Mouse (Mus musculus): ENCODE data around the gene Ano8.

DNA sequence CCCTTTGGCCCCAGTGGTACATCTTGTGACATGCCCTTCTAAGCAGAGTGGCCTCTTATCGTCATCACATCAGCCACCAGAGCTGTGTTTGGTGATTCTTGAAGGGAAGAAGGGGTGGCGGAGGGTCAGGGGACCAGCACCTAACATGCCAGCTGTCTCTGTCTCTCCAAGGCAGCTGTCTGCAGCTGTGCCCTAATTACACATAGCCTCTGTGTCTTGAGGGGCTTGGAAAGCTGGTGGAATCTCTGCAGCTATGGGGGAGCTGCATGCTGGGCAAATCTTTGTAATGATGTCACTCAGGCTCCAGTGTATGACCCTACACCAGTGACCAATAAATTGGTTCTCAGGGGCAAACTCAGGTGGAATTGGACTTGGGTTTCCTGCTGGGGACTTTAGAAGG, 33.1 kb downstream of the Ano8 start:
- no peak for TF ChIP-seq CTCF (IDR thresholded peaks at IDR 0.05)
- no peak for TF ChIP-seq EP300 (IDR thresholded peaks at IDR 0.05)

All from lung, postnatal 0 days (tissue).